Mouse (Mus musculus) T-helper 17 cell (primary cell): ENCODE results near the gene Tfdp2.

Experiments used
- in situ Hi-C, 2 experiments: fragments of 300-600 bp; cut with MboI, MseI; formaldehyde crosslinking; loops; 1 replicate in 1 of 2; 2 replicates in 1 of 2; pipeline ENCODE4 v1.15.1; 2025; ENCODE audit warnings: high pct_unique_total_duplicates in 2 of 2

Gene Tfdp2

GRCm38 (mm10) chr9:96299324-96300008 is 103.4 kb downstream of the Tfdp2 start:
- in situ Hi-C loops = loop anchor here in 1 of 2 experiments (10.0 kb wide), 1 partner anchor 1435 kb away; no protein-coding TSS in a partner anchor

GRCm38 (mm10) chr9:96308816-96309215 is 112.7 kb downstream of the Tfdp2 start:
- in situ Hi-C loops = no loop called here

GRCm38 (mm10) chr9:96312074-96312473 is 116.0 kb downstream of the Tfdp2 start:
- in situ Hi-C loops = no loop called here

- in situ Hi-C loops = no loop called here
Measured at GRCm38 (mm10) chr9:96319333-96319732, 123.3 kb downstream of the Tfdp2 start.

GRCm38 (mm10) chr9:96320551-96320980 is 124.5 kb downstream of the Tfdp2 start:
- in situ Hi-C loops = no loop called here

- in situ Hi-C loops = no loop called here
Measured at GRCm38 (mm10) chr9:96322411-96323152, 126.5 kb downstream of the Tfdp2 start.

GRCm38 (mm10) chr9:96324502-96324901 is 128.4 kb downstream of the Tfdp2 start:
- in situ Hi-C loops = no loop called here

- in situ Hi-C loops = no loop called here
Measured at GRCm38 (mm10) chr9:96326496-96326923, 130.4 kb downstream of the Tfdp2 start.

GRCm38 (mm10) chr9:96328226-96328625 is 132.2 kb downstream of the Tfdp2 start:
- in situ Hi-C loops = no loop called here

GRCm38 (mm10) chr9:96331146-96331545 is 135.1 kb downstream of the Tfdp2 start:
- in situ Hi-C loops = no loop called here

GRCm38 (mm10) chr9:96345750-96346149 is 149.7 kb downstream of the Tfdp2 start:
- in situ Hi-C loops = no loop called here

GRCm38 (mm10) chr9:96348885-96349284 is 152.8 kb downstream of the Tfdp2 start:
- in situ Hi-C loops = no loop called here

GRCm38 (mm10) chr9:96350010-96350409 is 153.9 kb downstream of the Tfdp2 start:
- in situ Hi-C loops = loop anchor here (5.0 to 25.0 kb wide), 2 partner anchors 47 to 1813 kb away; partner anchors contain the start of gene 1190002N15Rik (in 1 of the 2)

GRCm38 (mm10) chr9:96350476-96350875 is 154.4 kb downstream of the Tfdp2 start:
- in situ Hi-C loops = loop anchor here (5.0 to 25.0 kb wide), 2 partner anchors 47 to 1813 kb away; partner anchors contain the start of gene 1190002N15Rik (in 1 of the 2)

- in situ Hi-C loops = loop anchor here (5.0 to 25.0 kb wide), 2 partner anchors 46 to 1814 kb away; partner anchors contain the start of gene 1190002N15Rik (in 1 of the 2)
Measured at GRCm38 (mm10) chr9:96351771-96352170, 155.7 kb downstream of the Tfdp2 start.

GRCm38 (mm10) chr9:96353121-96353769 is 157.2 kb downstream of the Tfdp2 start:
- in situ Hi-C loops = loop anchor here (5.0 to 25.0 kb wide), 2 partner anchors 44 to 1816 kb away; partner anchors contain the start of gene 1190002N15Rik (in 1 of the 2)

GRCm38 (mm10) chr9:96353799-96354198 is 157.7 kb downstream of the Tfdp2 start:
- in situ Hi-C loops = loop anchor here (5.0 to 25.0 kb wide), 2 partner anchors 44 to 1816 kb away; partner anchors contain the start of gene 1190002N15Rik (in 1 of the 2)

GRCm38 (mm10) chr9:96360056-96360455 is 164.0 kb downstream of the Tfdp2 start:
- in situ Hi-C loops = loop anchor here in 1 of 2 experiments (25.0 kb wide), 1 partner anchor 1823 kb away; the partner anchor contains the start of gene 1190002N15Rik

GRCm38 (mm10) chr9:96363581-96364140 is 167.6 kb downstream of the Tfdp2 start:
- in situ Hi-C loops = loop anchor here in 1 of 2 experiments (25.0 kb wide), 1 partner anchor 1826 kb away; the partner anchor contains the start of gene 1190002N15Rik

- in situ Hi-C loops = loop anchor here in 1 of 2 experiments (25.0 kb wide), 1 partner anchor 1827 kb away; the partner anchor contains the start of gene 1190002N15Rik
Measured at GRCm38 (mm10) chr9:96364141-96364838, 168.2 kb downstream of the Tfdp2 start, which contains the start of gene Atp1b3. Atp1b3 (minus strand) TSS chr9:96364442.
